Mouse (Mus musculus) kidney, adult 2 months (tissue): ENCODE data around the gene Alg9. TPM values are rescaled to one million over a fixed set of nuclear protein-coding genes. Genes with fewer than 3 reads are reported as not detected.

Experiments used
- DNase-seq: peaks from one replicate; pipeline ENCODE4 v3.0.0; 2021
- H3K27ac ChIP-seq: fragments of 200-500 bp; 2 replicates; pipeline ENCODE4 v1.5.1; 2012; ENCODE audit warnings: low read depth, low read length, control low read depth, inconsistent platforms; ENCODE audit not compliant: insufficient read depth
- H3K27me3 ChIP-seq: fragments of 200-500 bp; replicated peaks from 2 replicates; pipeline ENCODE4 v1.6.1; 2012; ENCODE audit warnings: mild to moderate bottlenecking, moderate library complexity, low read length, inconsistent platforms; ENCODE audit not compliant: control insufficient read depth, insufficient read depth
- H3K36me3 ChIP-seq: fragments of 200-500 bp; 2 replicates; pipeline ENCODE4 v1.6.1; 2012; ENCODE audit warnings: mild to moderate bottlenecking, moderate library complexity, low read length, inconsistent platforms; ENCODE audit not compliant: control insufficient read depth, insufficient read depth
- H3K4me1 ChIP-seq: fragments of 200-500 bp; 2 replicates; pipeline ENCODE4 v1.6.1; 2011; ENCODE audit warnings: low read length; ENCODE audit not compliant: control insufficient read depth, insufficient read depth
- H3K4me3 ChIP-seq: fragments of 200-500 bp; 2 replicates; pipeline ENCODE4 v1.5.1; 2011; ENCODE audit warnings: mild to moderate bottlenecking, low read depth, low read length, control low read depth; ENCODE audit not compliant: insufficient read depth
- CTCF ChIP-seq: fragments of 200-500 bp; conservative IDR thresholded peaks from 2 replicates; pipeline ENCODE4 v1.5.1; 2011; ENCODE audit warnings: low read depth, mild to moderate bottlenecking, control low read depth, low read length, moderate library complexity, mixed read lengths; ENCODE audit not compliant: insufficient read depth, insufficient read length
- POLR2A ChIP-seq: fragments of 200-500 bp; IDR thresholded peaks from one replicate; pipeline ENCODE4 v1.6.1; 2011; ENCODE audit warnings: low read depth, low read length, control low read depth
- WGBS: fragments of 180-500 bp; shearing (Covaris S2); methylation state at CpG from one replicate; pipeline ENCODE4 v1.1.7; 2018; 5-methylcytosine and 5-hydroxymethylcytosine counted together
- polyA plus RNA-seq: library from polyadenylated mRNA; depleted of rRNA; stranded (reverse); fragments of >200 nt; gene quantifications from 2 replicates; pipeline ENCODE4 v1.2.3, GENCODE M21; 2012

Gene Alg9
- polyA plus RNA-seq, 1 experiment: 20.3 TPM

GRCm38 (mm10) chr9:50833786-50834185 lies 59.0 kb downstream of the Alg9 start:
- no peak for TF ChIP-seq CTCF
- no peak for TF ChIP-seq POLR2A
- Histone ChIP-seq H3K36me3 (no peaks in the 10 kb centered on the region), H3K27ac (no peak overlapping the region), H3K4me1 (no peaks in the 10 kb centered on the region), H3K4me3 (no peak overlapping the region), H3K27me3 (no peaks in the 10 kb centered on the region)
- WGBS: 69% methylated on average over 8 of the region's 8 CpGs
- no peak for DNase-seq

- no peak for TF ChIP-seq POLR2A
- TF ChIP-seq CTCF: no peak
- no peak for DNase-seq
- Histone ChIP-seq H3K27ac (no peak overlapping the region), H3K4me1 (no peaks in the 10 kb centered on the region), H3K4me3 (no peak overlapping the region), H3K27me3 (no peaks in the 10 kb centered on the region), H3K36me3 (no peaks in the 10 kb centered on the region)
- 73% methylated on average over 10 of the region's 10 CpGs for WGBS
Measured at GRCm38 (mm10) chr9:50835068-50835705, 60.4 kb downstream of the Alg9 start.

GRCm38 (mm10) chr9:50836097-50836496 lies 61.3 kb downstream of the Alg9 start:
- no peaks in the 10 kb centered on the region for H3K36me3 ChIP-seq
- 87% methylated on average over 4 of the region's 4 CpGs for WGBS
- no peaks in the 10 kb centered on the region; the same call in 1 of the 2 replicates for H3K4me1 ChIP-seq
- no peak for DNase-seq
- TF ChIP-seq POLR2A: no peak
- no peak for TF ChIP-seq CTCF
- no peaks in the 10 kb centered on the region for H3K27me3 ChIP-seq
- no peak overlapping the region for H3K27ac ChIP-seq
- H3K4me3 ChIP-seq: no peak overlapping the region

GRCm38 (mm10) chr9:50841079-50841789 lies 66.4 kb downstream of the Alg9 start:
- no peak overlapping the region for H3K27ac ChIP-seq
- no peaks in the 10 kb centered on the region for H3K36me3 ChIP-seq
- peaks cover 10% of the 10 kb centered on the region for H3K4me1 ChIP-seq
- H3K27me3 ChIP-seq: no peaks in the 10 kb centered on the region
- H3K4me3 ChIP-seq: no peak overlapping the region
- 73% methylated on average over 13 of the region's 13 CpGs for WGBS
- TF ChIP-seq CTCF: no peak
- no peak for TF ChIP-seq POLR2A
- DNase-seq: no peak

GRCm38 (mm10) chr9:50845081-50845480 lies 70.3 kb downstream of the Alg9 start, which contains the start of gene Ppp2r1b:
Ppp2r1b (plus strand) TSS chr9:50845301.
- H3K27ac ChIP-seq: peak within 1 kb of the TSS; percentile 74
- no peak for TF ChIP-seq POLR2A
- TF ChIP-seq CTCF: no peak

GRCm38 (mm10) chr9:50845547-50845946 lies 70.7 kb downstream of the Alg9 start:
- Histone ChIP-seq H3K4me3 (no peak overlapping the region), H3K4me1 (peaks cover 18% of the 10 kb centered on the region), H3K27me3 (no peaks in the 10 kb centered on the region), H3K27ac (peak overlapping the region; percentile 74), H3K36me3 (no peaks in the 10 kb centered on the region)
- WGBS: 25% methylated on average over 9 of the region's 9 CpGs
- DNase-seq: peak; percentile 93
- TF ChIP-seq POLR2A (no peak), CTCF (no peak)

More at GRCm38 (mm10) chr9:50845081-50845480, 70.3 kb downstream of the Alg9 start, which contains the start of gene Ppp2r1b:
- no peak within 1 kb of the TSS for H3K4me3 ChIP-seq
- H3K36me3 ChIP-seq: no peaks in the 10 kb centered on the region
- peak; percentile 65 for DNase-seq
- WGBS: 58% methylated on average over 3 of the region's 3 CpGs
- H3K4me1 ChIP-seq: peaks cover 18% of the 10 kb centered on the region
- no peaks in the 10 kb centered on the region for H3K27me3 ChIP-seq

GRCm38 (mm10) chr9:50847133-50847532 lies 72.3 kb downstream of the Alg9 start:
- Histone ChIP-seq H3K36me3 (no peaks in the 10 kb centered on the region), H3K4me1 (peaks cover 21% of the 10 kb centered on the region), H3K4me3 (no peak overlapping the region), H3K27ac (no peak overlapping the region), H3K27me3 (no peaks in the 10 kb centered on the region)
- TF ChIP-seq CTCF (no peak), POLR2A (no peak)
- no peak for DNase-seq
- WGBS: 89% methylated on average over 6 of the region's 6 CpGs
